Mouse (Mus musculus) heart, adult 2 months (tissue): ENCODE measurements around the gene Arhgap1. TPM values are rescaled to one million over a fixed set of nuclear protein-coding genes. Genes with fewer than 3 reads are reported as not detected.

ENCODE experiments used
- DNase-seq, 2 experiments: peaks; one replicate each; pipeline ENCODE4 v3.0.0; 2021
- H3K27ac ChIP-seq: fragments of 200-600 bp; 2 replicates; pipeline ENCODE4 v1.8.1; 2022
- H3K27me3 ChIP-seq: fragments of 200-500 bp; 2 replicates; pipeline ENCODE4 v1.6.1; 2012; ENCODE audit warnings: mild to moderate bottlenecking, low read length, inconsistent platforms, mixed read lengths; ENCODE audit not compliant: control insufficient read depth, insufficient read depth
- H3K36me3 ChIP-seq: fragments of 200-500 bp; 2 replicates; pipeline ENCODE4 v1.6.1; 2012; ENCODE audit warnings: low read length, inconsistent platforms; ENCODE audit not compliant: control insufficient read depth, insufficient read depth
- H3K4me1 ChIP-seq: fragments of 200-500 bp; 2 replicates; pipeline ENCODE4 v1.6.1; 2011; ENCODE audit warnings: low read length; ENCODE audit not compliant: control insufficient read depth, insufficient read depth
- H3K4me3 ChIP-seq: fragments of 200-600 bp; 2 replicates; pipeline ENCODE4 v1.8.1; 2022
- H3K79me2 ChIP-seq: fragments of 200-500 bp; replicated peaks from 2 replicates; pipeline ENCODE4 v1.6.1; 2012; ENCODE audit warnings: mild to moderate bottlenecking, inconsistent platforms, low read length, moderate library complexity, mixed read lengths; ENCODE audit not compliant: control insufficient read depth, insufficient read depth
- H3K9ac ChIP-seq: fragments of 200-500 bp; 2 replicates; pipeline ENCODE4 v1.6.1; 2012; ENCODE audit warnings: low read depth, mild to moderate bottlenecking, control low read depth, inconsistent platforms, low read length, mixed read lengths
- CTCF ChIP-seq: fragments of 200-600 bp; IDR thresholded peaks from 2 replicates; pipeline ENCODE4 v1.8.1; 2022; ENCODE audit warnings: antibody characterized with exemption, mild to moderate bottlenecking, moderate library complexity
- EP300 ChIP-seq: fragments of 200-500 bp; IDR thresholded peaks from 2 replicates; pipeline ENCODE4 v1.6.1; 2011; ENCODE audit warnings: low read depth, low read length, control low read depth; ENCODE audit not compliant: insufficient read depth
- POLR2A ChIP-seq: fragments of 200-500 bp; IDR thresholded peaks from 2 replicates; pipeline ENCODE4 v1.6.1; 2011; ENCODE audit warnings: mild to moderate bottlenecking, low read depth, low read length, control low read depth; ENCODE audit not compliant: insufficient read depth
- WGBS: fragments of 180-500 bp; shearing (Covaris S2); methylation state at CpG from one replicate; pipeline ENCODE4 v1.1.7; 2018; 5-methylcytosine and 5-hydroxymethylcytosine counted together
- intact Hi-C: fragments of 180-260 bp; cut with DNase I; formaldehyde crosslinking; loops from one replicate; pipeline ENCODE4 v1.15.1; 2025
- polyA plus RNA-seq: library from polyadenylated mRNA; depleted of rRNA; stranded (reverse); fragments of >200 nt; gene quantifications from 2 replicates; pipeline ENCODE4 v1.2.3, GENCODE M21; 2012
- total RNA-seq, 2 experiments: library from RNA; stranded (reverse); gene quantifications; 2 replicates each; pipeline ENCODE4 v1.2.3; 2021

Gene Arhgap1
- total and polyA plus RNA-seq, 3 experiments, result 18.6 to 39.0 (median 20.7) TPM

DNA sequence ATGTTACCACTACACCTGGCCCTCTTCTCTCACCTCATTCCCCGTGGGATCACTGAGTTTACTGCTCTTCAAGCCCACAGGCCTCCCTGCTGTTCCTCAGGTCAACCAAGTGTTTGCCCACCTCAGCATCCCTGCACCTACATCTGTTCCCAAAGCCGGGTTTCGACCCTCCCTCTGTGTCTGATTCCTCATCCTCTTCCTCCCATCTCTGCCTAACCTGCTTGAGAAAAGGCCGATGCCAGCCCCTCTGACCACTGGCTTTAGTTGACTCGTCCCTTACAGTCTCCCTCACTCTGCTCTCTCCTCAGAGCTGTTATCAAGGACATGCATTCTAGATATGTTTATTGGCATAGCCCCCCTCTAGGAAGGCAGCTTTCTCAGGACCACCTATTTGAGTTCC is 22.2 kb upstream of the Arhgap1 start:
- no peaks in the 10 kb centered on the region for H3K27me3 ChIP-seq
- H3K4me3 ChIP-seq, result no peak overlapping the region
- H3K9ac ChIP-seq, result no peak overlapping the region
- no peaks in the 10 kb centered on the region for H3K4me1 ChIP-seq
- DNase-seq, result no peak
- no peak for TF ChIP-seq EP300
- no peak for TF ChIP-seq POLR2A
- TF ChIP-seq CTCF, result no peak
- 72% methylated on average over 5 of the region's 5 CpGs for whole genome bisulfite sequencing
- no peaks in the 10 kb centered on the region for H3K79me2 ChIP-seq
- intact Hi-C loops, result no loop called here
- no peaks in the 10 kb centered on the region for H3K36me3 ChIP-seq
- H3K27ac ChIP-seq, result no peak overlapping the region

DNA sequence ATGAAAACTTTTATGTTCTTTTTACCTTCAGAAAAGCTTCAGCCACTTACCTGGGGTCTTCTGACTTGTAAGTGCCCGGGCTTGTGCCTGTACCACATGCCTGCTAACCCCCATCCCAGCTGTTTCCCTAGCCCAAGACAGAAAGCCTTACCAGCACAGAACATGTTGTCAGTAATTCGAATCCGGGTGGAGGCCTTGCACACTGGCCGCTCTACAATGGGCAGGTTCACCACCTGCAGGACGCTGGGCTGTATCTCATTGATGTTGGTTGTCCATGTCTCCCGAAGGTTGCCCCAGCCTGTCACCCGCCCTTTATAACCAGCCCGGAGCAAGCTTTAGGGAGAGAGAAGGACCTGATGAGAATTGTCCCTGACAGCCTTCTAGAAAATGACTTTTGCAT is 21.5 kb upstream of the Arhgap1 start:
- TF ChIP-seq EP300 (no peak), POLR2A (no peak), CTCF (no peak)
- intact Hi-C loops, result no loop called here
- Histone ChIP-seq H3K4me1 (no peaks in the 10 kb centered on the region), H3K9ac (no peak overlapping the region), H3K4me3 (no peak overlapping the region), H3K79me2 (no peaks in the 10 kb centered on the region), H3K27ac (no peak overlapping the region), H3K36me3 (no peaks in the 10 kb centered on the region), H3K27me3 (no peaks in the 10 kb centered on the region)
- no peak for DNase-seq
- 91% methylated on average over 8 of the region's 8 CpGs for WGBS

DNA sequence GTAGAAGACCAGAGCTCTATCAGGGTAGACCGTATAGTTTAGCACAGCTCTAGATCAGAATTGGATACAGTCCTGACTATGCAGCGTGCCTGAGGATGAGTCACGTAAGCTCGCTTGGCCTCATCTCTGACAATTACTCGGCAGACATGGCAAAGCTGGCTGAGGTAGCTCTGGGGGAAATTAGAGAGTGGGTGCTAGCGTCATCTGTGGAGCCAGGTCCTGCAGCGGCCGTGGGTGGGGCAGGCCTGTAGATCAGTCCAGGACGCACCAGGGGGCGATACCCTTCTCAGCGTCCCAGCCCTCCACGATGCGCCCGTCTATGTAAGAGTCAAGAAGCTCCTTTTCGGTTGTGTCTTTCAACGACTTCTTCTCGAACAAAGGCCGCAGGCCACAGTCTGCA is 20.0 kb upstream of the Arhgap1 start:
- Histone ChIP-seq H3K4me1 (no peaks in the 10 kb centered on the region), H3K4me3 (no peak overlapping the region), H3K79me2 (no peaks in the 10 kb centered on the region), H3K27me3 (no peaks in the 10 kb centered on the region), H3K36me3 (no peaks in the 10 kb centered on the region), H3K9ac (no peak overlapping the region), H3K27ac (no peak overlapping the region)
- intact Hi-C loops, result no loop called here
- no peak for DNase-seq
- WGBS, result 76% methylated on average over 18 of the region's 18 CpGs
- TF ChIP-seq POLR2A (no peak), EP300 (no peak), CTCF (no peak)

DNA sequence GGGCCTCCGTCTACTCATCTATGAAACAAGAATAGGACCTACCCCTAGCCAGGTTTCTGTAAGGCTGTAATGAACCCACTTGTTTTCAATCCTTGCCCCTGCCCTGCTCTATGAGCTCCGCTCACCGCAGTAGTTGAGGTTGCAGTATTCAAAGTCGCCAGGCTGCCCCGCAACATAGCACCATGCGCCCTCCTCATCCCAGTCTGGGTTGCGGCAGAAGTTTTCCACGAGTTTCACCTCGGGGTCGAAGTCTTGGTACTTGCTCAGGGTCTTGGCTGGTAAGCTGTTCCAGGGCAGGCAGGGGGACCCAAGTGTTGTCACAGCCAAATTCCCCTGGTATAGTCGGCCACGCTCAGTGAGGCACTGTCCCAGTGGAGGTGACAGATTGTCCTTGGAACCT is 19.3 kb upstream of the Arhgap1 start:
- H3K4me3 ChIP-seq, result no peak overlapping the region
- H3K27me3 ChIP-seq, result no peaks in the 10 kb centered on the region
- H3K27ac ChIP-seq, result no peak overlapping the region
- no peak for TF ChIP-seq POLR2A
- TF ChIP-seq EP300, result no peak
- TF ChIP-seq CTCF, result no peak
- H3K36me3 ChIP-seq, result no peaks in the 10 kb centered on the region
- intact Hi-C loops, result no loop called here
- H3K4me1 ChIP-seq, result no peaks in the 10 kb centered on the region
- WGBS, result 87% methylated on average over 12 of the region's 12 CpGs
- no peak for DNase-seq
- H3K79me2 ChIP-seq, result no peaks in the 10 kb centered on the region
- no peak overlapping the region for H3K9ac ChIP-seq

DNA sequence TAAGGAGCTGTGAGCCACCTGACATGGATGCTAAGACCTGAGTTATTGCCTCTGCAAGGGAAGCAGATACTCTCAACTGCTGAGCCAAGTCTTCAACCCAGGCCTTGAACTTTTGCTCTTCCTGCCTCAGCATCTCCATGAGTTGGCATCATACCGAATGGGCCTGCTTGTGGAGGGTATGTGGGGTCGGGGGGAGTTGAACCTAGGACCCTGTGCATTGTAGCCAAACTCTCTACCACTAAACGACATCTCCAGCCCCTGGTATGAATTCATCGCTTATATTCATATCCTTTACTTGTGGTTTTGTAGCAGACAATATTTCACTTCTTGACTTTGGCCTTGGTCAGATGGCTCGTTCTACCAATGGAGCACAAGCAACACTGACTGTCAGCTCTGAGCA is 17.8 kb upstream of the Arhgap1 start:
- Histone ChIP-seq H3K27ac (no peak overlapping the region), H3K79me2 (no peaks in the 10 kb centered on the region), H3K9ac (no peak overlapping the region), H3K27me3 (no peaks in the 10 kb centered on the region), H3K4me3 (no peak overlapping the region), H3K36me3 (no peaks in the 10 kb centered on the region), H3K4me1 (no peaks in the 10 kb centered on the region)
- no peak for TF ChIP-seq EP300
- no peak for TF ChIP-seq CTCF
- no peak for TF ChIP-seq POLR2A
- WGBS, result 85% methylated on average over 5 of the region's 5 CpGs
- intact Hi-C loops, result no loop called here
- no peak for DNase-seq

DNA sequence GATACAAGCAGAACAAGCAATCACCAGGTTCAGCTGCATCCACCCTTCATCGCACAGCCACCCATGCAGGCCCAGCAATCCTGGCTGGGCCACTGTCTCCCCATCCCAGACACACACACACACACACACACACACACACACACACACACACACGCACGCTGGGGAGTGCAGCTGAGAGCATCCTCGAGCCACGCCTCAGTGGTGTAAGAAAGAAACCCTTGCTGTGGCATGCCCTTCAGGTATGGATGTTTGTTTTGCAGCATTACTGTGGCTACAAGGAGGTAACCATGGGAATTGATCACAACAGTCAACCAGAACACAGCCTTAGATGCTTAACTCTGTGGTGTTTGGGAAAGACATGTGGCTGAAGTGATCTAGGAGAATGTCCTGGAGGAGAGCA is 17.3 kb upstream of the Arhgap1 start:
- no peak overlapping the region for H3K9ac ChIP-seq
- H3K4me1 ChIP-seq, result no peaks in the 10 kb centered on the region
- intact Hi-C loops, result no loop called here
- TF ChIP-seq CTCF (no peak), POLR2A (no peak), EP300 (no peak)
- H3K27ac ChIP-seq, result no peak overlapping the region
- no peaks in the 10 kb centered on the region for H3K36me3 ChIP-seq
- 67% methylated on average over 5 of the region's 5 CpGs for WGBS
- no peak overlapping the region for H3K4me3 ChIP-seq
- no peaks in the 10 kb centered on the region for H3K79me2 ChIP-seq
- H3K27me3 ChIP-seq, result no peaks in the 10 kb centered on the region
- no peak for DNase-seq
